Mouse (Mus musculus) embryonic facial prominence, embryonic 11.5 days (tissue): ENCODE results near the gene Nrip3. TPM values are rescaled to one million over a fixed set of nuclear protein-coding genes. Genes with fewer than 3 reads are reported as not detected.

Source experiments
- ATAC-seq: fragments of 200-750 bp; cut with Nextera tagmentation; replicated peaks from 2 replicates; pipeline ENCODE4 v1.8.0; 2017; ENCODE audit warnings: low read depth; ENCODE audit not compliant: insufficient number of reproducible peaks, low FRiP score, low TSS enrichment
- DNase-seq: peaks from one replicate; pipeline ENCODE4 v3.0.0-alpha.2; 2015; ENCODE audit warnings: low spot score
- H3K27ac ChIP-seq: fragments of 300-500 bp; sonication (generic); replicated peaks from 2 replicates; pipeline ENCODE4 v1.5.1; 2014; ENCODE audit warnings: mild to moderate bottlenecking, low read depth, low read length, control low read depth
- H3K27me3 ChIP-seq: fragments of 300-500 bp; sonication (generic); 2 replicates; pipeline ENCODE4 v1.6.1; 2014; ENCODE audit warnings: mild to moderate bottlenecking, low read length, moderate library complexity, mixed read lengths; ENCODE audit not compliant: control insufficient read depth, insufficient read depth
- H3K36me3 ChIP-seq: fragments of 300-500 bp; sonication (generic); replicated peaks from 2 replicates; pipeline ENCODE4 v1.6.1; 2014; ENCODE audit warnings: low read depth, mild to moderate bottlenecking, low read length, moderate library complexity, mixed read lengths; ENCODE audit not compliant: control insufficient read depth, insufficient read depth
- H3K4me1 ChIP-seq: fragments of 300-500 bp; sonication (generic); 2 replicates; pipeline ENCODE4 v1.6.1; 2014; ENCODE audit warnings: low read length, mixed read lengths; ENCODE audit not compliant: control insufficient read depth, insufficient read depth
- H3K4me2 ChIP-seq: fragments of 300-500 bp; sonication (generic); 2 replicates; pipeline ENCODE4 v1.6.1; 2014; ENCODE audit warnings: low read depth, mild to moderate bottlenecking, control low read depth, low read length, moderate library complexity
- H3K4me3 ChIP-seq: fragments of 300-500 bp; sonication (generic); 2 replicates; pipeline ENCODE4 v1.5.1; 2014; ENCODE audit warnings: low read depth, low read length, control low read depth
- H3K9ac ChIP-seq: fragments of 300-500 bp; sonication (generic); replicated peaks from 2 replicates; pipeline ENCODE4 v1.6.1; 2014; ENCODE audit warnings: mild to moderate bottlenecking, control low read depth, low read length
- H3K9me3 ChIP-seq: fragments of 300-500 bp; sonication (generic); replicated peaks from 2 replicates; pipeline ENCODE4 v1.6.1; 2016; ENCODE audit warnings: mild to moderate bottlenecking, low read length, inconsistent platforms, mixed read lengths; ENCODE audit not compliant: control insufficient read depth
- WGBS: fragments of 180-500 bp; shearing (Covaris S2); extraction: QIAGEN DNeasy Blood & Tissue Kit; methylation state at CpG from one replicate; pipeline ENCODE4 v1.1.7; 2014; 5-methylcytosine and 5-hydroxymethylcytosine counted together
- polyA plus RNA-seq: library from polyadenylated mRNA; unstranded; fragments of >200 nt; fragmentation: Nextera tagmentation; extraction: Ambion mirVana; gene quantifications from 2 replicates; pipeline ENCODE4 v1.2.1, GENCODE M21; 2014

Gene Nrip3
- polyA plus RNA-seq, 1 experiment from 2014 or later = 1.4 TPM

DNA sequence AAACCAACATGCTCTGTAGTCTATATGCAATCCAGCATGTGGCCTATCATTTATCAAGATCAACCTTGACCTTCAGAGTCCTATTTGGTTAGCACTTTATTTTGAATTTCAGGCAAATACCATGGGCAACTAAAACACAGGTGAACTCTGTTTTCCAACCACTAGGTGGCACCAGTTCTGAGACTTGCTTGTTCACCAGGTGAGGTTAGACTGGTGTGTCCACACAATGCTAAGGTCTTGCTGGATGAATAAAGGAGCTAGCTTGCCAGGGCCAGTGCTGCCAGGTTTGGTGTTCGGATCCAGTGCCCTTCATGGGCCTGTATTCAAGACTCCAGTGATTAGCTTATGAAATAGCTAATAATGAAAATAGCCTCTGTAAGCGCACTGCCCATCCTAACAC, 10.9 kb upstream of the Nrip3 start:
- H3K4me3 ChIP-seq = no peak overlapping the region
- H3K27me3 ChIP-seq = no peaks in the 10 kb centered on the region
- DNase-seq (peak; percentile 82), ATAC-seq (no peak)
- H3K9ac ChIP-seq = no peak overlapping the region
- H3K4me1 ChIP-seq = no peaks in the 10 kb centered on the region
- H3K27ac ChIP-seq = no peak overlapping the region
- 80% methylated on average over 2 of the region's 2 CpGs for WGBS
- H3K36me3 ChIP-seq = no peaks in the 10 kb centered on the region
- no peaks in the 10 kb centered on the region for H3K9me3 ChIP-seq
- H3K4me2 ChIP-seq = no peak overlapping the region

DNA sequence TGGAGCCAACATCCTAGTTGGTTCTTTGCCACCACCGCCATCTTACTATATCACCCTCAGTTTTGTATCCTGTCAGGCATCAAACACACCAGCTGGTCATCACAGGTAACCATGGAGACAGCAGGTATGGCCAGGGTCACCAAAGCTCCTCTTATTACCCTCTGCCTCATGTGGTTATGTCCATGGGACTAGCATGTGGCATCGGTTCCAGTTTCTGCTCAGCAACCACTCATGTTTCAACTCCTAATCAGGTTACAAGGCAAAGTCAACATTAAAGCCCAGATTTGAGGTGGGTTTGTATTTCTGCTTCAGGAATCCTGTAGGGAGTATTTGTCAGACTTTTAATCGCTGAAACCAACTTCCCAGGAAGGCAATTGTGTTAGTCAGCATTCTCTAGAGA, 9.0 kb upstream of the Nrip3 start:
- no peaks in the 10 kb centered on the region for H3K27me3 ChIP-seq
- ATAC-seq (0 out of 2 replicates have a peak, but pooled peaks have one; percentile 23), DNase-seq (peak; percentile 6)
- no peak overlapping the region for H3K27ac ChIP-seq
- WGBS = 65% methylated on average over 3 of the region's 3 CpGs
- no peaks in the 10 kb centered on the region for H3K36me3 ChIP-seq
- no peaks in the 10 kb centered on the region for H3K9me3 ChIP-seq
- H3K4me1 ChIP-seq = no peaks in the 10 kb centered on the region
- no peak overlapping the region for H3K4me3 ChIP-seq
- no peak overlapping the region for H3K4me2 ChIP-seq
- H3K9ac ChIP-seq = no peak overlapping the region

GRCm38 (mm10) chr7:109787860-109788259, 6.0 kb upstream of the Nrip3 start:
- H3K4me3 ChIP-seq = no peak overlapping the region
- H3K27me3 ChIP-seq = no peaks in the 10 kb centered on the region; the same call in 1 of the 2 replicates
- DNase-seq (no peak), ATAC-seq (no peak)
- WGBS = 85% methylated on average over 2 of the region's 2 CpGs
- no peaks in the 10 kb centered on the region for H3K9me3 ChIP-seq
- no peaks in the 10 kb centered on the region for H3K4me1 ChIP-seq
- no peak overlapping the region for H3K4me2 ChIP-seq
- H3K9ac ChIP-seq = no peak overlapping the region
- H3K36me3 ChIP-seq = no peaks in the 10 kb centered on the region
- no peak overlapping the region for H3K27ac ChIP-seq

GRCm38 (mm10) chr7:109783281-109783680, 1.5 kb upstream of the Nrip3 start:
- Histone ChIP-seq H3K4me3 (no peak overlapping the region), H3K9me3 (no peaks in the 10 kb centered on the region), H3K27ac (no peak overlapping the region), H3K4me1 (peaks cover 2% of the 10 kb centered on the region), H3K9ac (no peak overlapping the region), H3K4me2 (no peak overlapping the region), H3K36me3 (no peaks in the 10 kb centered on the region), H3K27me3 (peaks cover 21% of the 10 kb centered on the region)
- ATAC-seq (no peak), DNase-seq (no peak)
- WGBS = 47% methylated on average over 7 of the region's 7 CpGs

DNA sequence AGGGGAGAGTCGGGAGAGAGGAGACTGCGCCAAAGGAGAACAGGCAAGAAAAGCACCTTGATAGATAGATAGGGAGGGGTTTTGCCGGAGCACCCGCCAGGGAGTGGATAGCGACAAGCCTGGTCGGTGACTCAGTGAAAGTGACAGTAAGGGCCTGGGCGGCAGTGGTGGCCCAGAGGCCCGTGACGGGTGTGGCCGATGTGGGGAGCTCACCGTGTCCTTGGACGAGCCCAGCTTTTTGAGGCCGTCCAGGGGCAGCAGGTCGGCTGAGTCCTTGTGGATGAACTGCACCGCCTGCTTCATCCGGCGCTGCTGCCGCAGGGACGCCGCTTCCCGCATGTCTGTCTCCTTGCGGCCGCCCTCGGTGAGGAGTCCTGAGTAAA, 747 bp downstream of the Nrip3 start:
- 2% methylated on average over 24 of the region's 24 CpGs for WGBS
- H3K9ac ChIP-seq = no peak overlapping the region
- DNase-seq = no peak
- ATAC-seq = peak; percentile 61
- no peaks in the 10 kb centered on the region for H3K36me3 ChIP-seq
- peaks cover 2% of the 10 kb centered on the region for H3K4me1 ChIP-seq
- H3K4me3 ChIP-seq = peak overlapping the region; percentile 43
- no peaks in the 10 kb centered on the region for H3K9me3 ChIP-seq
- no peak overlapping the region for H3K27ac ChIP-seq
- H3K4me2 ChIP-seq = peak overlapping the region; percentile 94
- peaks cover 21% of the 10 kb centered on the region for H3K27me3 ChIP-seq

DNA sequence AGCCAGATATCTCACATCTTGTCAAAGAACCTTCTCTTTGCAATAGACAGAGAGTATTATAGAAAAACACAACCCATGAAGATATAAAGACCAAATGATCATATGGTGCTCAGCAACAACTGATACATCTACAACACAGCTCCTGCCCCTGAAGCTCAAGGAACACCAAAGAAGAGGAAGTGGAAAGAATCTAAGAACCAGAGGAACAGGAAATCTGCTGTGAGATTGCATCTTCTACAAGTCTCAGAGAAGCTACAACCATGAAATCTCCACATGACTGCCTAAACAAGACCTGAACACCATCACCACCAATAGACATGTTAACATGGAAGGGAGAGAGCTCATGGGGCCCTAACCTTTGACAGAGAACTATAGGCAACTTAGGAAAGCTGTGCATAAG, 9.6 kb downstream of the Nrip3 start:
- Histone ChIP-seq H3K4me1 (no peaks in the 10 kb centered on the region), H3K9me3 (no peaks in the 10 kb centered on the region), H3K36me3 (no peaks in the 10 kb centered on the region), H3K27ac (no peak overlapping the region), H3K4me3 (no peak overlapping the region), H3K27me3 (no peaks in the 10 kb centered on the region), H3K4me2 (no peak overlapping the region), H3K9ac (no peak overlapping the region)
- no peak for ATAC-seq
- DNase-seq = no peak

DNA sequence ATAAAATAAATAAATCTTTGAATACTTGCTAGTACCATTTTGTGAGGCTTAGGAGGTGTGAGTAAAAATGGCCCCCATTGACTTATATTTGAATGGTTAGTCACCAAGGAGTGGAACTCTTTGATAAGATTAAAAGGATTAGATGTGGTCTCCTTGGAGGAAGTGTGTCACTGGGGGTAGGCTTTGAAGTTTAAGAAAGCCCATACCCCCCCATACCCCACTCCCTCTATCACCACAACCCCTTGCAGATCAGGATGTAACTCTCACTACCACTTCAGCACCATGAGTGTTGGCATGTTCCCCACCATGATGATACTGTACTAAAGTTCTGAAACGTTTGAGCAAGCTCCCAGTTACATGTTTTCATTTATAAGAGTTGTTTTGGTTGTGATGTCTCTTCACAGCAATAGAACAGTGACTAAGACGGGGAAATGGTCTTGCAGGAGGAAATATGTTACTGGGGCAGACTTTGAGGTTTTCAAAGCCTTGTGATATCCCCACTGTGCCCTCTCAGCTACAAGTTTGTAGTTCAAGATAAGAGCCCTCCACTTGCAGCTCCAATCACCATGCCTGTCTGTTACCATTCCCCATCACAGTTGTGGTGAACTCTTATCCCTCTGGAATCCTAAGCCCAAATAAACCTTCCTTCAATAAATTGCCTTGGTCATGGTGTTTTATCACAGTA, 13.0 kb downstream of the Nrip3 start:
- H3K27me3 ChIP-seq = no peaks in the 10 kb centered on the region
- no peak for ATAC-seq

DNA sequence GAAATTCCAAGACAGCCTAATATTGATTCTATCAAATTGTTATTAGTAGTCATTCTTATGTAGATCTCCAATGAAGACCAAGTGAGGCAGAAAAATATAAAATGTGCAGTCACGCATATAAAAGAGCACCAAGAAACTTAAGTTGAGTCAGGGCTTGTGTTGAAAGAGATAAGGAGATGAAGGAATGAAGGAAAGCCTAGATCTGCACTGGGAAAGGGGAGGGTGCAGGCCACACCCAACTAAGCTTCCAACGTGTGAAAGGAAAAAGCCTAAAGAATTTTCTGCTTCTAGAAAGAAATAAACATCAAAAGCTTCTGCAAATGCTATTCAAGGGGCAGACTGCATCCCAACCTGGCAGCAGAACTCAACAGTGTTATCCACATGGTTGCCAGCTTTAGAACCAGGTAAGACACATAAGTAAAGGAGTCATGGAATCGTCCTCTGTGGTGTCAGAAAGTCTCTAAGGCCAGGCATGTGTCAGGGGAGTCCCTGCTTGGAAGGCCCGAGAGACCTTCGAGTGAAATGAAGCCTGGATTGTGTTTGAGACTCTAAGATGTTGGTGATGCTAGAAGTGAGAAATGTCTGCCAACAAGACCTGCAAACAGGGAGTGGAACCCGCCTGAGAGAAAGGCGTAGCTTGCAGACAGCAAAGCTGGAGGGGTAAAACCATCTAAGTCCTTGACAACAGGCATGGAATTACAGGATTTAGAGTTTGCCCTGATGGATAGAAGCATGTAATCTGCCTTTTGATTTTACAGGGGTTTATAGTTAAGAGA, 14.1 kb downstream of the Nrip3 start:
- Histone ChIP-seq H3K4me3 (no peak overlapping the region), H3K9ac (no peak overlapping the region), H3K4me2 (no peak overlapping the region), H3K27ac (no peak overlapping the region), H3K27me3 (no peaks in the 10 kb centered on the region), H3K36me3 (no peaks in the 10 kb centered on the region), H3K9me3 (no peaks in the 10 kb centered on the region), H3K4me1 (no peaks in the 10 kb centered on the region)
- DNase-seq (no peak), ATAC-seq (no peak)
- WGBS = 77% methylated on average over 7 of the region's 7 CpGs

More for the DNA sequence above, 13.0 kb downstream of the Nrip3 start:
- WGBS = 50% methylated on average over 2 of the region's 2 CpGs
- DNase-seq = no peak
- Histone ChIP-seq H3K36me3 (no peaks in the 10 kb centered on the region), H3K4me1 (no peaks in the 10 kb centered on the region), H3K9ac (no peak overlapping the region), H3K4me2 (no peak overlapping the region), H3K9me3 (no peaks in the 10 kb centered on the region), H3K27ac (no peak overlapping the region), H3K4me3 (no peak overlapping the region)
